Mouse (Mus musculus) urinary bladder, postnatal 25 days (tissue): Measurements from ENCODE around the gene Acox1.

Experiments
- DNase-seq: peaks from one replicate; pipeline ENCODE4 v3.0.0; 2022; ENCODE audit warnings: low spot score

The Acox1 gene

DNA sequence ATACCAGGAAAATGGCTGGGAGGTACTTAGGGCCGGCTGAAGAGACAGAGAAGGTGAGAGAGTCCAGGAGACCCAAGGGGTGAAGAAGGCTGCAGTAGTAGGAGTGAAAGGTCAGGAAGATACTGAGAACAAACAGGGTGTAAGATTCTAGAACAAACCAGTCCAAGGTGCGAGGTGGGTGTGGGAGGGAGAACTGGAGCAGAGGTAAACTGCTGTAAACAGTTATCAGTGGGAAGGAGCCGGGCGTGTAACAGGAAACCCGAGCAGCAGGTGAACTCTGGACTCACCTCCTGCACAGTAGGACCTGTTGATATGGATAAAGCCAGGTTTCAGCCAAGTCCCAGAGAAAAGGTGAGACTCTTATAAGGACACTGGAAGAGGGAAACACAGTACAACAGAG is 11.9 kb upstream of the Acox1 start:
- DNase-seq = no peak

- DNase-seq = no peak
Measured at GRCm38 (mm10) chr11:116209257-116209656, 10.4 kb upstream of the Acox1 start.

- DNase-seq = no peak
Measured at GRCm38 (mm10) chr11:116208660-116209059, 9.8 kb upstream of the Acox1 start.

DNA sequence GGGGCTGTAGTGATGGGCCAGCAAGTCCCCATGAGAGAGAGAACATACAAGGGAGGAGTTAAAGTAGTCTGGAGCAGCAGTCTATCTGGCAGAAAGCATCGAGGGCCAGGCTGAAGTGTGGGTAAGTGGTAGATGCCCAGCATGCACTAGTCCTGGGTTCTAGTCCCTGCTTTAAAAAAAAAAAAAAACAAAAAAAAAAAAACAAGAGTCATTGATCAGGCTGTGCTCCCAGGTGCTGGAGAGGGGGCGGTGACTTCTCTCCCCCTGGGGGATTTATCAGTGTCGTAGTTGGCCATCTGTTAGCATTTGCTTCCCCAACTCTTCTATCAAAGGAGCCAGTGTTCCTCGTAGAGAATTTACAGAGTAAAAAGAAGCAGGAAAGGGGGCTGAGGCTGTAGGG is 7.8 kb upstream of the Acox1 start:
- DNase-seq = no peak

DNA sequence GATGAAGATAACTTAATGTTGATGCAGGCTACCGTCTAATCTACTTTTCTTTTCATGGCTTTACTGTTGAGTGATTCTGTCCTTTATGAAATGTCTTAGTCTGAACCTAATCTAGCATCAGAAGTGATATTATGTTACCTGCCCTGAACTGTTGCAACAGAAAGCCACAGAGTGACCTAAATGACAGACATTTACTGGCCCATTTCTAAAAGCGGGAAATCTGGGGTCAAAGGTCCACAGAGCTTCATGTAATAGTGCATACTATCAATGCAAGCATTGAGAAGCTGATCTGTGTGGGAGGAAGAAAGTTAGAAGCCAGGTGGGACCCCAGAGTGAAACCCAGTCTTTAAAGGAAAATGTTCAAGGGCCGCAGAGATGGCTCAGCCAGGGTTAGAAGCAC is 4.3 kb upstream of the Acox1 start:
- no peak for DNase-seq

GRCm38 (mm10) chr11:116201151-116201550 is 2.3 kb upstream of the Acox1 start:
- no peak for DNase-seq

GRCm38 (mm10) chr11:116198132-116198531 is 713 bp downstream of the Acox1 start:
- no peak for DNase-seq

DNA sequence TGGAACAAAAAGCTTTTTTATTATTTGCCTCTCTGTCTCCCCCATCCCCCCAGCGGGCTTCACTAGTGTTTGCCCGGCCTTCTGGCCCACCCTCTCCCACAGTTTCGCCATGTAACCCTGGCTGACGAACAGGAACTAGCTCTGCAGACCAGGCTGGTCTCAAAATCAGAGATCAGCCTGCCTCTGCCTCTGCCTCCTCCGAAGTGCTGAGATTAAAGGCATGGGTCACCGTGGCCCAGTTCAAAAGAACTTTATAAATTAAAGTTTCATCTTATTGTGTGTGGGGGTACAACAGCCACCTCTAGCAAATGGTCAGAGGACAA is 1.3 kb downstream of the Acox1 start:
- no peak for DNase-seq

GRCm38 (mm10) chr11:116196866-116197583 is 1.8 kb downstream of the Acox1 start:
- no peak for DNase-seq

- no peak for DNase-seq
Measured at GRCm38 (mm10) chr11:116196336-116196735, 2.5 kb downstream of the Acox1 start.

- DNase-seq = no peak
Measured at GRCm38 (mm10) chr11:116195252-116195651, 3.6 kb downstream of the Acox1 start.

DNA sequence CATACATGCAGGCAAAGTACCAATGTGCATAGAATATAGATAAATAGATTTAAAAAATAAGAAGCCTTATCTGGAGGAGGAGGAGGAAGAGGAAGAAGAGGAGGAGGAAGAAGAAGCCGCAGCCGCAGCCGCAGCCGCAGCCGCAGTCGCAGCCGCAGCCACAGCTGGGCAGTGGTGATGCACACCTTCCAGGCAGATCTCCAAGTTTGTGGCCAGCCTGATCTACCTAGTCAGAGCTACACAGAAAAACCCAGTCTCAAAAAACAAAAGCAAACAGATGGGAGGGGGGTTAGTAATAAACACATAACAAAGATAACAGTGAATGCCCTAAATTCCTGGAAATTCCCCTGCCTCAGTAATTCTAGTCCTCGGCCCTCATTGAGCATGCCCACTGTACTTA is 4.2 kb downstream of the Acox1 start:
- DNase-seq = no peak

DNA sequence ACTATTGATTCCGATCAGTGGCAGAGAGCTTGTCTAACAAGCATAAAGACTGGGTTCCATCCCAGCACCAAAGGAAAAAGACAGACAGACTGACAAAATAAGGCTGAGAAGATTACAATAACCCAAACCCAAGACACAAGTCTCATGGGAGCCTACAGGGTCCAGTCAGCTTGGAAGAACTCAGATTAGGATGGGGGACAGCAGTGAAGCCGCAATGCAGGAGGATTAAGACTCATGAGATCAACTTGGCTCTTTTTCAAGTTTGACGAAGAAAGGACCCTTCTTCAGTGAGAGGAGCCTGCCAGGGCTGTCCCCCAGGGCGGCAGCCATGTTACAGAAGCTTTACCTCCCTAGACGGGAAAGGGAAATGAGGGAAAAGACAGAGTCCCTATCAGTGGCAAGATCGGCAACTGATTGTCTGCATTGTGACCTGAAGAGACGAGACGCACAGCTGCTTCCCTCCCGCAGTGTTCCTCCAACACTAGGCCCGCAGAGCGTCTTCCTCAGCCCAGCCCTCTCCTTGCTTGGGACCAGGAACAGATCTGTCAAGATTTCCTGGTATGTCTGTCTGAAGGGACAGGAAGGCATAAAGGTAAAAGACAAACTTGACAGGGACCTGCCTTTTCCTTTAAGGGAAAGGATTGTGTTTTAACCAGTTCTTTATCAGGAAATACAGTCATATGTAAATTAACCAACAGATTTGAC is 11.5 kb downstream of the Acox1 start:
- no peak for DNase-seq

- no peak for DNase-seq
Measured at GRCm38 (mm10) chr11:116186360-116186759, 12.5 kb downstream of the Acox1 start.

DNA sequence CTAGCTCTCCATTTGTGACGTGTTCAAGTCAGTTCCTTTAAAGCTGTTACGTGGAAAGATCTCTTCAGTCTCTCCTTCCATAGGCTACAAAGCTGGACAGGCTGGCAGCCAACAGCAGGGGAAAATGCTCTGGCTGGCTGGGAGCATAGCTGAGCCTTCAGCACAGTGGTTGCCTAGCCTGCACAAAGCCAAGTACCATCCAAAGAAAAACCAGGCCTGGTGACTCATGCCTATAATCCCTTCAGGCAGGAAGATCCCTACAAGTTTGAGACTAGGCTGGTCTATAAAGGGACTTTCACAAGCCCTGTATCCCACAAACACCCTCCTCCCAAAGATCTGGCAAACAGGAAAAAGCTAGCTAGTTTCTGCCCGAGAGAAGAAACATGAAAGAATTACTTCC is 13.0 kb downstream of the Acox1 start:
- no peak for DNase-seq

DNA sequence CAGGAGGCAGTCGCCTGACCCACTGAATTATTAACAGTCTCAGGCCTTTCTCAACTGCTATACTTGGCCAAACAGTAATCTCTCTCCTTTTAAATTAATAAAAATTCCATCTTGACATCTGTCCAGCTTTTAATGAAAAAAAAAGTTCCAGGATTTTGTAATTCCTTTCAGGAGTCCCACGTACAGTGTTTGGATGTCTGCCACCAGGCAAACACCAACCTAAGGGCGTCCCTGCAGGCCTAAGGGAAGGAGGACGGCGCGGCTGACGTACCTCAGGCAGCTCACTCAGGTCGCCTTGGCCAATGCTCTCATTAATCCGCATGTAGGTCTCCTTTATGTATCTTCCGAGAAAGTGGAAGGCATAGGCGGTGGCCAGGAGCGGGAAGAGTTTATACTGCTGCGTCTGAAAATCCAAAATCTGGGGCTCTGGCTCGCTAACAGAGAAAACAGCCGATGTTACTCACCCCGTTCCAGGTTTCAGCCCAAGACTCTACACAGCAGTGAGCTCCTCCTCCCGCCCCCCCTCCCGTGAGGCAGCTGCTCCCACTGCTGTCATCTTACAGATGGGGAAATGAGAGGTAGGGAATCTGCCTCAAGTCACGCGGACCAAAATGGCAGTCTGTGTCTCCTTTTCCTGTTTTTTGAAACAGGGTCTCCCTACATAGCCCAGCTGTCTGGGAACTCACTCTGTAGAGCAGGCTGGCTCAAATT is 20.3 kb downstream of the Acox1 start:
- no peak for DNase-seq

- no peak for DNase-seq
Measured at GRCm38 (mm10) chr11:116176010-116176409, 22.8 kb downstream of the Acox1 start.

- no peak for DNase-seq
Measured at GRCm38 (mm10) chr11:116174775-116175448, 23.9 kb downstream of the Acox1 start.

- no peak for DNase-seq
Measured at GRCm38 (mm10) chr11:116171959-116172358, 26.9 kb downstream of the Acox1 start.

- no peak for DNase-seq
Measured at GRCm38 (mm10) chr11:116170003-116170800, 28.6 kb downstream of the Acox1 start.

DNA sequence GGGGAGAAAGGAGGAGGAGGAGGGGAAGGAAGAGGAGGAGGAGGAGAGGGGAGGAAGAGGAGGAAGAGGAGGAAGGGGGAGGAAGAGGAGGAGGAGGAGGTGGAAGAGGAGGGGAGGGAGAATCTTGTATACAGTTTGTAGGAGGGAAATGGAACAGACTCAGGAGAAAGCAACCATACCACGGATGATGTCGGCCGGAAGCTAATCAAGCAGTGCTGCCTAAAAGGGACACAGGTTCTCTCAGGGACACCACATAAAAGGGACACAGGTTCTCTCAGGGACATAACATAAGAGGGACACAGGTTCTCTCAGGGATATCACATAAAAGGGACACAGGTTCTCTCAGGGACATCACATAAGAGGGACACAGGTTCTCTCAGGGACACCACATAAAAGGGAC is 29.6 kb downstream of the Acox1 start:
- no peak for DNase-seq

DNA sequence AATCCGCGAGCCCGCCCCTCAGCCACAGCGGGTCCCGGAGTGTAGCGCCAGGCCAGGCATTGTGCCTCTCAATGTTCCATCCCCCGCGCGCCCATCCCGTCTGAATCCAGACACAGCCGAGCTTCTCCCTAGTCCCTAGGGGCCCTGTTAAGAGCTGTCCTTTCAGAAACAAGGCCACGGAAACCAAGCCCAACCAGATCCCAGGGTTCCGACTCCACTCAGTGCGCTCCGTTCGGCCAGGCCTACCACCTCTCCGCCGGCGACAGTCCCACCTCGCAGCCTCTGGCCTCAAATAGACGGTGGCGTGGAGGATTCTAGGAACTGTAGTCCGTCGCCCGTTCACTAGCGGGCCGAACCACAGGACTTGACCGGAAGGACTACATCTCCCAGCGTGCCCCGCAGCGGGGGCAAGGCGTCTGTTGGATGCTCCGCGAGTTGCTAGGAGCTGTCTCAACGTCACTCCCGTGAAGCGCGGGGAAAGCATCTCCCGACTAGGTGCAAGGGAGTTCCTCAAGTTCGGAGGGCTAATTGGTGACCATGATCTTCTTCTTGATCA is 30.9 kb downstream of the Acox1 start, which contains the start of gene Fbf1:
Gene Fbf1, minus strand, starts transcription at position 283 of the 556 bp plus-strand sequence.
- DNase-seq = peak; percentile 86
